Mouse (Mus musculus): ENCODE data around the gene Fam163a. TPM values are rescaled to one million over a fixed set of nuclear protein-coding genes. Genes with fewer than 3 reads are reported as not detected.

The Fam163a gene
- polyA plus RNA-seq, 1 experiment from 2014 or later: 7.8 TPM

DNA sequence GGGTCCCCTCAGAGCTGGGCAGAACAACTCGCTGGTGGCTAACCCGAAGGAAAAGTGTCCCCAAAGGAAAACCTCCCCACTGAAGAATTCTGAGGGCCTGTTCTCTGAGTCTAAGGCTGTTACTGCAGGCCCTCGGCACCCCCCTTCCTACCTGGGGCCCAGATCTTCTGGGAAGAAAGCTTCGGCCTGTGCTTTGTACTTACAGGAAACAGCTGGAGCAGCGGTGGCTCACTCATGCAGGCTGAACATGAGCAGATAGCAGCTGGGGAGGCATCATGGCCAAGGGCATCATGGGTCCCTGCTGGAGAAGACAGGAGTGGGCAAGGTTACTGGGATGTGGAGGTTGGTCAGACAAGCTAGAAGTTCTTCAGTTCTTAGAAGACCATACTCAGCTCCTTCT lies 117.2 kb downstream of the Fam163a start:
- H3K9ac ChIP-seq (ENCODE audit: low read length): no peak overlapping the region
- H3K27me3 ChIP-seq (replicated peaks; ENCODE audit: control insufficient read depth, insufficient read depth, low read length): no peaks in the 10 kb centered on the region
- no peak overlapping the region for H3K27ac ChIP-seq (ENCODE audit: low read depth)
- ATAC-seq (replicated peaks; ENCODE audit: low FRiP score, low TSS enrichment, low read depth) (no peak), DNase-seq (ENCODE audit: low spot score) (no peak)
- H3K9me3 ChIP-seq (ENCODE audit: control insufficient read depth, low read length): no peaks in the 10 kb centered on the region
- H3K36me3 ChIP-seq (ENCODE audit: control insufficient read depth, insufficient read depth, low read length): no peaks in the 10 kb centered on the region
- H3K4me1 ChIP-seq (replicated peaks; ENCODE audit: control insufficient read depth, insufficient read depth, low read length): no peaks in the 10 kb centered on the region
- no peak overlapping the region for H3K4me3 ChIP-seq (ENCODE audit: low read depth, low read length)
- H3K4me2 ChIP-seq (ENCODE audit: low read length): no peak overlapping the region
- WGBS: 67% methylated on average over 5 of the region's 5 CpGs

DNA sequence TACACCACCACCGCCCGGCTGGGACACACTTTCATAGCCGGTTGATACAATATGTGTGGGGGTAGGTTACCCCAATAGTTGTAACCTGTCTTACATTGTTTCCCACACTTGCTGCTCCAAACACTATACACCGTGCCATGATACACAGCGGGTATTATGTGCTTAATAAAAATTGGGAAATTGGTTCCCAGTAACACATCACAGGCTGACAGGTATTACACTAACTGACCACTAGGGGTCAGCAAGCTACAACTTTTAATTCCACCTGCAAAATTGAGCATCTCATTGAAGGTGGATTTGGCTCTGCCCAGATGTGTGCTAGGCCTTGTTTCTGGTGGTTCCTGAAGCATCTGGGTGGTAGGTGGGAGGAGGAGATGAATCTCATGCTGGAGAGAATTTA lies 119.1 kb downstream of the Fam163a start:
- ATAC-seq (replicated peaks; ENCODE audit: low FRiP score, low TSS enrichment, low read depth) (peak; percentile 30; the same call in 1 of the 2 replicates), DNase-seq (ENCODE audit: low spot score) (peak; percentile 67)
- Histone ChIP-seq H3K27ac (ENCODE audit: low read depth) (no peak overlapping the region), H3K9ac (ENCODE audit: low read length) (no peak overlapping the region), H3K4me2 (ENCODE audit: low read length) (no peak overlapping the region), H3K36me3 (ENCODE audit: control insufficient read depth, insufficient read depth, low read length) (no peaks in the 10 kb centered on the region), H3K4me3 (ENCODE audit: low read depth, low read length) (no peak overlapping the region), H3K27me3 (replicated peaks; ENCODE audit: control insufficient read depth, insufficient read depth, low read length) (no peaks in the 10 kb centered on the region), H3K4me1 (replicated peaks; ENCODE audit: control insufficient read depth, insufficient read depth, low read length) (no peaks in the 10 kb centered on the region), H3K9me3 (ENCODE audit: control insufficient read depth, low read length) (no peaks in the 10 kb centered on the region)
- WGBS: 57% methylated on average over 5 of the region's 5 CpGs

DNA sequence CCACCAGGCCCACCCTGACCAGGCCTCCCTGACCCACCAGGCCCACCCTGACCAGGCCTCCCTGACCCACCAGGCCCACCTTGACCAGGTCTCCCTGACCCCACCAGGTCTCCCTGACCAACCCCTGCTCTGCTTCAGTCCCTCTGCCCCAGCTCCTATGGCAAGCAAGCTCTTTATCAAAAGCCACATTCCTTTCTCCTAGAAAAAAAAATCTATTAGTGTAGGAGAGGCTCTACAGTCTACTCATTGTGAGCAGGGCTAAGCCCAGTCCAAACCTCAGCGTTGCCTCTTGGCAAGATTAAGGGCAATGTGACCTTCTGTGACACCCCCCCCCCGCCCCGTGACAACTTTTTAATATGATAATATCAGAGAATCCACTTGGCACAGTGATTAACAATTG lies 120.2 kb downstream of the Fam163a start:
- no peaks in the 10 kb centered on the region for H3K9me3 ChIP-seq (ENCODE audit: control insufficient read depth, low read length)
- H3K4me2 ChIP-seq (ENCODE audit: low read length): no peak overlapping the region
- no peaks in the 10 kb centered on the region for H3K27me3 ChIP-seq (replicated peaks; ENCODE audit: control insufficient read depth, insufficient read depth, low read length)
- no peaks in the 10 kb centered on the region for H3K4me1 ChIP-seq (replicated peaks; ENCODE audit: control insufficient read depth, insufficient read depth, low read length)
- H3K4me3 ChIP-seq (ENCODE audit: low read depth, low read length): no peak overlapping the region
- no peak overlapping the region for H3K9ac ChIP-seq (ENCODE audit: low read length)
- H3K36me3 ChIP-seq (ENCODE audit: control insufficient read depth, insufficient read depth, low read length): no peaks in the 10 kb centered on the region
- ATAC-seq (replicated peaks; ENCODE audit: low FRiP score, low TSS enrichment, low read depth) (no peak), DNase-seq (ENCODE audit: low spot score) (no peak)
- H3K27ac ChIP-seq (ENCODE audit: low read depth): no peak overlapping the region
- WGBS: 59% methylated on average over 3 of the region's 3 CpGs

DNA sequence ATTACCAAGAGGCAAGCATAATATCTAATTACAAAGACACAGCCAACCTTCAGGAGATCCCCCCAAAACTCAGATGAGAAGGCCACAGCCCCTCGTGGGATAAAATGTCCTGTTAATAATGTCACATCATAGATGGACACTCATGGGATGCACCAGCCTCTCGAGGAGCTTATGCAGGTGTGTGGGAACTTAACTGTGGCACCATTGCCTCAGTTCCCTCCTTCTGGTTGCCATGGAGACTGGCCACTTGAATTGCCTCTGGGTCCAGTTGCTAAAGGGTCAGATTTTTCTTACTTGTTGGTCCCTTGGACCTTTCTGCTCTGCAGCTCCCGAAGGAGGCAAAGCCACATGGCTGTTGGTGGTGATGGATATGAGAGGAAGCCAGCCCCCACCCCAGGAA lies 127.2 kb downstream of the Fam163a start:
- no peak overlapping the region for H3K4me3 ChIP-seq (ENCODE audit: low read depth, low read length)
- ATAC-seq (replicated peaks; ENCODE audit: low FRiP score, low TSS enrichment, low read depth) (no peak), DNase-seq (ENCODE audit: low spot score) (no peak)
- WGBS: 59% methylated on average over 3 of the region's 3 CpGs
- no peak overlapping the region for H3K9ac ChIP-seq (ENCODE audit: low read length)
- H3K27ac ChIP-seq (ENCODE audit: low read depth): no peak overlapping the region
- 0 out of 2 replicates have a peak, but pooled peaks cover 4% of the 10 kb centered on the region for H3K4me1 ChIP-seq (replicated peaks; ENCODE audit: control insufficient read depth, insufficient read depth, low read length)
- no peak overlapping the region for H3K4me2 ChIP-seq (ENCODE audit: low read length)
- H3K27me3 ChIP-seq (replicated peaks; ENCODE audit: control insufficient read depth, insufficient read depth, low read length): no peaks in the 10 kb centered on the region
- H3K36me3 ChIP-seq (ENCODE audit: control insufficient read depth, insufficient read depth, low read length): no peaks in the 10 kb centered on the region
- no peaks in the 10 kb centered on the region for H3K9me3 ChIP-seq (ENCODE audit: control insufficient read depth, low read length)

DNA sequence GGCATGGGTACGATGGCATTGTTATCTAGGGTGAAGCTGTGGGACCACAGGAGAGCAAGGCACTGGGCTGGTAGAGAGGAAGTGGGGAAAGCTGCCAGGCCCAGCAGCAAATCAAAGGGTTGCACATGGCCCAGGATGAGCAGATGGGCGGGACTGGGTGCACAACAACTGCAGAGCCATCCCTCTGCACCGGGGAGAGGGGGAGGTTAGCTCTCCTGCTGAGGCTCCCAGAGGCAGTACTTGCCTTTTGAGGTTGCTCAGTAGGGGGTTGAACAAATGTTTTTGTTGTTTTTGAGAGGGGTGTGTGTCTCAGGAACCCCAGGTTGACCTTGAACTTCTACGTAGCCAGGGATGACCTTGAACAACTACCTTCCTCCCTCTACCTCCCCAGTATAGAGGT lies 128.4 kb downstream of the Fam163a start:
- WGBS: 59% methylated on average over 4 of the region's 4 CpGs
- Histone ChIP-seq H3K27ac (ENCODE audit: low read depth) (no peak overlapping the region), H3K4me2 (ENCODE audit: low read length) (no peak overlapping the region), H3K9ac (ENCODE audit: low read length) (no peak overlapping the region), H3K4me1 (replicated peaks; ENCODE audit: control insufficient read depth, insufficient read depth, low read length) (0 out of 2 replicates have a peak, but pooled peaks cover 4% of the 10 kb centered on the region), H3K4me3 (ENCODE audit: low read depth, low read length) (no peak overlapping the region), H3K27me3 (replicated peaks; ENCODE audit: control insufficient read depth, insufficient read depth, low read length) (no peaks in the 10 kb centered on the region), H3K9me3 (ENCODE audit: control insufficient read depth, low read length) (no peaks in the 10 kb centered on the region), H3K36me3 (ENCODE audit: control insufficient read depth, insufficient read depth, low read length) (no peaks in the 10 kb centered on the region)
- ATAC-seq (replicated peaks; ENCODE audit: low FRiP score, low TSS enrichment, low read depth): no peak
- no peak for DNase-seq (ENCODE audit: low spot score)

DNA sequence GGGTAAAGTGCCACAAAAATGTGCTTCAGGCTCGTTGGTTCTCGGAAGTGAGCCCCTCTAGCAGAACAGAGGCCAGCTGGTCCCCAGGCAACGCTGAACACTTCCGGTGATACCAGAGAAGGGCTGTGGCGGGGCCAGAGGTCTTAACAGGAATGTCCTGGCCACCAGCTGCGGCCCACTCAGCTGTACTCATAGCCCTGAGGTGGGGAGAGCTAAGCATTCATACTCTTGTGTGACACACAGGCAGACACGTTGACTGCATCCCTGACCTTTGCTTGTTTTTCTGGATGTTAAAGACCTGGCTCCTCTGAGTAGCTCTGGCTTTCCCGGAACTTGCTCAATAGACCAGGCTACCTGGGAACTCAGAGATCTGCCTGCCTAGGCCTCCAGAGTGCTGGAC lies 130.3 kb downstream of the Fam163a start:
- WGBS: 26% methylated on average over 8 of the region's 8 CpGs
- ATAC-seq (replicated peaks; ENCODE audit: low FRiP score, low TSS enrichment, low read depth): no peak

DNA sequence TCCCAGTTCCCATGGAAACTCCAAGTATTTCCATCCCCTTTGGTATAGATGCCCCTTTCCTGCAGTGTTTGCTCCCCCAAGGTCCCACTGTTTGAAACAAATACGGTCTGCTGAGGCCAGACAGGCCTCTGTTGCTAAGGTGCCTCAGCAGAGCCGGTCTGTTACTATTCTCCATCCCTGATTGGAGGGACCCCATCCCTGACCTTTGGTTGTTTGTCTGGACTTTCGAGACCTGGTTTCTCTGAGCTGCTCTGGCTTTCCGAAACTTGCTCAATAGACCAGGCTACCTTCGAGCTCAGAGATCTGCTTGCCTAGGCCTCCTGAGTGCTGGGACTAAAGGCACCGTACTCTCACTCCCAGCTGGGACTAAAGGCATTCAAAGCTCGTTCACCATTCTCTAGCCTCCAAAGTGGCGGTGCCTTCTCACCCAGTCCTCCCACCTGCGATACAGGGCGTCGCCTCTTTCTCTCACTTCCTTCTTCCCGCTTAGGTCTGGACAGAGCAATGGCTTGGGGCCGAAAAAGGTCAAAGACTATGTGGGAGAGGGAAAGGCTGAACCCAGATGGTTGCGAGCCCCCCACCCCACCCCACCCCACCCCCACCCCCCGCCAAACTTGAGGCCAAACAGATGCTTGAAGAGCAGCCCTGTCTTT lies 131.5 kb downstream of the Fam163a start:
- DNase-seq (ENCODE audit: low spot score) (no peak), ATAC-seq (replicated peaks; ENCODE audit: low FRiP score, low TSS enrichment, low read depth) (peak; percentile 36; the same call in 1 of the 2 replicates)
- H3K4me3 ChIP-seq (ENCODE audit: low read depth, low read length): no peak overlapping the region
- H3K4me2 ChIP-seq (ENCODE audit: low read length): no peak overlapping the region
- no peaks in the 10 kb centered on the region for H3K9me3 ChIP-seq (ENCODE audit: control insufficient read depth, low read length)
- no peaks in the 10 kb centered on the region for H3K36me3 ChIP-seq (ENCODE audit: control insufficient read depth, insufficient read depth, low read length)
- H3K9ac ChIP-seq (ENCODE audit: low read length): no peak overlapping the region
- 62% methylated on average over 15 of the region's 15 CpGs for WGBS
- 0 out of 2 replicates have a peak, but pooled peaks cover 4% of the 10 kb centered on the region for H3K4me1 ChIP-seq (replicated peaks; ENCODE audit: control insufficient read depth, insufficient read depth, low read length)
- no peaks in the 10 kb centered on the region for H3K27me3 ChIP-seq (replicated peaks; ENCODE audit: control insufficient read depth, insufficient read depth, low read length)
- no peak overlapping the region for H3K27ac ChIP-seq (ENCODE audit: low read depth)

More for the DNA sequence above, 130.3 kb downstream of the Fam163a start:
- Histone ChIP-seq H3K27me3 (replicated peaks; ENCODE audit: control insufficient read depth, insufficient read depth, low read length) (no peaks in the 10 kb centered on the region), H3K4me1 (replicated peaks; ENCODE audit: control insufficient read depth, insufficient read depth, low read length) (0 out of 2 replicates have a peak, but pooled peaks cover 4% of the 10 kb centered on the region), H3K9me3 (ENCODE audit: control insufficient read depth, low read length) (no peaks in the 10 kb centered on the region), H3K36me3 (ENCODE audit: control insufficient read depth, insufficient read depth, low read length) (no peaks in the 10 kb centered on the region), H3K27ac (ENCODE audit: low read depth) (no peak overlapping the region), H3K4me2 (ENCODE audit: low read length) (no peak overlapping the region), H3K9ac (ENCODE audit: low read length) (no peak overlapping the region), H3K4me3 (ENCODE audit: low read depth, low read length) (no peak overlapping the region)
- no peak for DNase-seq (ENCODE audit: low spot score)

DNA sequence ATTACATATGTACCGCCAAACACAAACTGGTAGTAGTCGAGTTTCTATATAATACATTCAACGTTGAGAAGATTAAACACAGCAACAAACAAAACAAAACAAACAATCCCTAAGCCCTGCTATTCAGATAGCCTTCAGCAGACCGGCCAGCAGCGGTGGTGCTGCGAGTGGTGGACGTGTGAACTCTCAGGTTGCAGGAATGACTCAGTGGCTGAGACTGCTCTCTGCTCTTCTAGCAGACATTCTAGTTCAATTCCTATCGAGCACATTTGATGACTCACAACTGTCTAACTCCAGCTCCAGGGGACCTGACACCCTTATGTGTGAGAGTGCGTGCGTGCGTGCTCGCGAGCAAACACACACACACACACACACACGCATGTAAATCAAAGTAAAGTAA lies 134.7 kb downstream of the Fam163a start:
- Histone ChIP-seq H3K9ac (ENCODE audit: low read length) (no peak overlapping the region), H3K4me2 (ENCODE audit: low read length) (no peak overlapping the region), H3K27me3 (replicated peaks; ENCODE audit: control insufficient read depth, insufficient read depth, low read length) (no peaks in the 10 kb centered on the region), H3K36me3 (ENCODE audit: control insufficient read depth, insufficient read depth, low read length) (peaks cover 21% of the 10 kb centered on the region), H3K27ac (ENCODE audit: low read depth) (no peak overlapping the region), H3K4me3 (ENCODE audit: low read depth, low read length) (no peak overlapping the region), H3K4me1 (replicated peaks; ENCODE audit: control insufficient read depth, insufficient read depth, low read length) (0 out of 2 replicates have a peak, but pooled peaks cover 4% of the 10 kb centered on the region), H3K9me3 (ENCODE audit: control insufficient read depth, low read length) (no peaks in the 10 kb centered on the region)
- WGBS: 69% methylated on average over 14 of the region's 14 CpGs
- DNase-seq (ENCODE audit: low spot score) (no peak), ATAC-seq (replicated peaks; ENCODE audit: low FRiP score, low TSS enrichment, low read depth) (no peak)

DNA sequence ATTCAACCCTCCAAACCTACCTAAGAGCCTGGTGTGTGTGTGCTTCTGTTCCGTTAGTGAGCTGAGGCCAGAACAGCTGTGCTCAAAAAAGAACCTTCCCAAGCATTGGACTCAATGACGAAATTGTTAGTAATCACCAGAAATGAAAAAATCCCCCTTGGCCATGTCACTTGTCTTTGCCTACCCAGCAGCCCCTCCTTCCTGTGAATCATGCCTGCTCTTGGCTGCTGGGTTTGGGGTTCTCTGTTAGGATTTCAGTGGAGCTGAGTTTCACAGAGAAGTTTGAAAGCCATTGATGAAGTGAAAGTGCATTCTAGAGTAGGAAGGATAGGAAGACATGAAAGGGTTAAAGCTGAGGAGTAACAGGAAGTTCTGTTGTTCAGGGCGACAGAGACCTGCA lies 138.7 kb downstream of the Fam163a start:
- Histone ChIP-seq H3K36me3 (ENCODE audit: control insufficient read depth, insufficient read depth, low read length) (peaks cover 58% of the 10 kb centered on the region), H3K4me3 (ENCODE audit: low read depth, low read length) (no peak overlapping the region), H3K9ac (ENCODE audit: low read length) (no peak overlapping the region), H3K4me1 (replicated peaks; ENCODE audit: control insufficient read depth, insufficient read depth, low read length) (no peaks in the 10 kb centered on the region), H3K4me2 (ENCODE audit: low read length) (no peak overlapping the region), H3K27me3 (replicated peaks; ENCODE audit: control insufficient read depth, insufficient read depth, low read length) (no peaks in the 10 kb centered on the region), H3K27ac (ENCODE audit: low read depth) (no peak overlapping the region), H3K9me3 (ENCODE audit: control insufficient read depth, low read length) (no peaks in the 10 kb centered on the region)
- WGBS: 57% methylated on average over 3 of the region's 3 CpGs
- ATAC-seq (replicated peaks; ENCODE audit: low FRiP score, low TSS enrichment, low read depth) (no peak), DNase-seq (ENCODE audit: low spot score) (no peak)

Measured in intestine, embryonic 14.5 days (tissue).